Mouse (Mus musculus): Measurements from ENCODE around the gene Card19. TPM values are rescaled to one million over a fixed set of nuclear protein-coding genes. Genes with fewer than 3 reads are reported as not detected.

Gene Card19
- total and polyA plus RNA-seq, 3 experiments: 15.8 to 51.8 TPM; not detected in 1

DNA sequence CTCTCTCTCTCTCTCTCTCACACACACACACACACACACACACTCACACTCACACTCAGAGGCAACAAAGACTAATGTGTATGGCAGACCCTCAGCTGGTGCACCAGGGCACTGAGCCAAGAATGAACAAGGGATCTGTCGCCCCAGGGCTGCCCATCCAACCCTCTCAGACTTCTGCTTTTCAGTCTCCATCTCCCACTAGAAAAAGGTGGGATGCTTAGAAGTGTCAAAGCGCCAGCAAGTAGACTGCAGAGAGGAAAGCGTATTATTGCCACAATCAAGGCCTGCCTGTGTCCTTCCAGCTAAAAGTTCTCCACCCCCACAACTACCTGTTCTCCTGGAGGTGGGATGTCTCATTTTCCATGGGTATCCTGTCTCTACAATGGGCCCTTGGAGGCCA is 1.4 kb downstream of the Card19 start:
- no peak overlapping the region for H3K4me3 ChIP-seq (ENCODE audit: control insufficient read depth in 1 of 2, insufficient read depth in 1 of 2, low read depth in 2 of 2, low read length in 2 of 2)
- no peaks in the 10 kb centered on the region for H3K9me3 ChIP-seq (replicated peaks; ENCODE audit: insufficient read depth, low read length)
- H3K4me1 ChIP-seq (ENCODE audit: control insufficient read depth in 1 of 2, insufficient read depth in 2 of 2, low read length in 2 of 2): peaks cover 0 to 15% of the 10 kb centered on the region in 2 experiments
- no peaks in the 10 kb centered on the region; the same call in 1 of the 2 replicates for H3K79me2 ChIP-seq (ENCODE audit: control insufficient read depth, insufficient read depth, low read length, poor library complexity)
- peaks cover 0 to 4% of the 10 kb centered on the region in 2 experiments; a peak in 1 of 4 replicates for H3K36me3 ChIP-seq (ENCODE audit: control insufficient read depth in 1 of 2, insufficient read depth in 2 of 2, low read length in 2 of 2)
- peak; percentile 45 for DNase-seq (ENCODE audit: low read depth, low spot score)
- no peak overlapping the region for H3K9ac ChIP-seq (ENCODE audit: control insufficient read depth, low read depth, low read length, poor library complexity, severe bottlenecking)
- no peaks in the 10 kb centered on the region for H3K27me3 ChIP-seq (ENCODE audit: control insufficient read depth in 1 of 2, insufficient read depth in 2 of 2, low read length in 2 of 2)
- no peak for TF ChIP-seq MYC (IDR thresholded peaks at IDR 0.05; ENCODE audit: low read depth, low read length)
- TF ChIP-seq ELF1 (IDR thresholded peaks at IDR 0.05; ENCODE audit: low read depth, low read length): no peak
- TF ChIP-seq BHLHE40 (IDR thresholded peaks at IDR 0.05; ENCODE audit: borderline replicate concordance, low read depth, low read length): no peak
- no peak for TF ChIP-seq ZNF384 (IDR thresholded peaks at IDR 0.05; ENCODE audit: low read depth, low read length)
- H3K27ac ChIP-seq (ENCODE audit: control insufficient read depth, low read depth, low read length): no peak overlapping the region

- Histone ChIP-seq H3K4me3 (ENCODE audit: control insufficient read depth in 1 of 2, insufficient read depth in 1 of 2, low read depth in 2 of 2, low read length in 2 of 2) (no peak overlapping the region), H3K27me3 (ENCODE audit: control insufficient read depth in 1 of 2, insufficient read depth in 2 of 2, low read length in 2 of 2) (no peaks in the 10 kb centered on the region), H3K9me3 (replicated peaks; ENCODE audit: insufficient read depth, low read length) (no peaks in the 10 kb centered on the region), H3K79me2 (ENCODE audit: control insufficient read depth, insufficient read depth, low read length, poor library complexity) (no peaks in the 10 kb centered on the region; the same call in 1 of the 2 replicates), H3K27ac (ENCODE audit: control insufficient read depth, low read depth, low read length) (no peak overlapping the region), H3K4me1 (ENCODE audit: control insufficient read depth in 1 of 2, insufficient read depth in 2 of 2, low read length in 2 of 2) (peaks cover 0 to 15% of the 10 kb centered on the region in 2 experiments), H3K9ac (ENCODE audit: control insufficient read depth, low read depth, low read length, poor library complexity, severe bottlenecking) (no peak overlapping the region), H3K36me3 (ENCODE audit: control insufficient read depth in 1 of 2, insufficient read depth in 2 of 2, low read length in 2 of 2) (peaks cover 0 to 4% of the 10 kb centered on the region in 2 experiments; a peak in 1 of 4 replicates)
- peak; percentile 30 for DNase-seq (ENCODE audit: low read depth, low spot score)
- TF ChIP-seq TBP (IDR thresholded peaks at IDR 0.05; ENCODE audit: low read depth, low read length): no peak
- TF ChIP-seq TAL1 (IDR thresholded peaks at IDR 0.05; ENCODE audit: low read length): no peak
- TF ChIP-seq MAX (IDR thresholded peaks at IDR 0.05; ENCODE audit: low read length): no peak
- no peak for TF ChIP-seq RAD21 (IDR thresholded peaks at IDR 0.05; ENCODE audit: low read depth, low read length)
- no peak for TF ChIP-seq KAT2A (conservative IDR thresholded peaks at IDR 0.05; ENCODE audit: low read depth, low read length)
- TF ChIP-seq ZNF384 (IDR thresholded peaks at IDR 0.05; ENCODE audit: low read depth, low read length): no peak
These were observed 2.3 kb downstream of the Card19 start for GRCm38 (mm10) chr13:49213531-49213932.

DNA sequence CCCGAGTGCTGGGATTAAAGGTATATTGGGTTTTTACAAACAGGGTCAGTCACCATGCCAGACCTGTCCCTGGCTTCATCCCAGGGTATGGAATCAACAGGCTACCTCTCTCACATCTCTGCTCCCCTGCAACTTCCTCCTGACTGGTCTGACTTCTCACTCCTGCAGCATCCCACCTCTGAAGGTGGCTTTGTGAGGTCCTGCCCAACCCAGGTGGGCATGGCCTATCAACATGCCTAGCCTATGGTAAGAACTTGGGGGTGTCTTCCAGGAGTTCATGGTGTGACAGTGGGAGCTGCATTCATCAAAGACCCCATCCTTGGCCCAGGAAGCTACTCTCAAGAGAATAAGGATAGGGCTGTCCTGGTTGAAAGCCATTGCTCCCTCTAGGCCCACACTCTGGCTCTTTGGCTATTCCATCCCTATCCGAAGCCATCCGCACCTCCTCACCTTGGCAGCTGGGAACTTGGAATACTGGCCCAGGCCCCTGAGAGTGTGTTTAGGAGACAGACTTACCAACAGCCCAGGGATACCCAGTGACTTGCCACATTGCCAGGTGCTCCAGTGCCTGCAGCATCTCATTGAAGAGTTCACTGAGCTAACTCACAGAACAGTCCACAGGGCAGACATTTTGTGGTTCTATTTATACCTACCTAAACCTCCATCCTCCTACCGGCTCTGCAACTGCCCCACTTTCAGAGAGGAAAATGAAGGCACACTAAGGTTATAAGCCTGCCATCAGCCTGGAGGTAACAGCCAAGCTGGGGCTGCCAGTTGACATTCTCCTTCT is 2.9 kb downstream of the Card19 start:
- H3K79me2 ChIP-seq (ENCODE audit: control insufficient read depth, insufficient read depth, low read length, poor library complexity): no peaks in the 10 kb centered on the region; the same call in 1 of the 2 replicates
- H3K4me3 ChIP-seq (ENCODE audit: control insufficient read depth in 1 of 2, insufficient read depth in 1 of 2, low read depth in 2 of 2, low read length in 2 of 2): no peak overlapping the region
- no peaks in the 10 kb centered on the region for H3K9me3 ChIP-seq (replicated peaks; ENCODE audit: insufficient read depth, low read length)
- no peaks in the 10 kb centered on the region for H3K27me3 ChIP-seq (ENCODE audit: control insufficient read depth in 1 of 2, insufficient read depth in 2 of 2, low read length in 2 of 2)
- H3K4me1 ChIP-seq (ENCODE audit: control insufficient read depth in 1 of 2, insufficient read depth in 2 of 2, low read length in 2 of 2): peaks cover 0 to 15% of the 10 kb centered on the region in 2 experiments
- H3K36me3 ChIP-seq (ENCODE audit: control insufficient read depth in 1 of 2, insufficient read depth in 2 of 2, low read length in 2 of 2): peaks cover 0 to 4% of the 10 kb centered on the region in 2 experiments; a peak in 1 of 4 replicates
- H3K9ac ChIP-seq (ENCODE audit: control insufficient read depth, low read depth, low read length, poor library complexity, severe bottlenecking): no peak overlapping the region
- H3K27ac ChIP-seq (ENCODE audit: control insufficient read depth, low read depth, low read length): no peak overlapping the region
- TF ChIP-seq KAT2A (conservative IDR thresholded peaks at IDR 0.05; ENCODE audit: low read depth, low read length): no peak
- TF ChIP-seq MXI1 (IDR thresholded peaks at IDR 0.05; ENCODE audit: low read depth, low read length): no peak
- no peak for DNase-seq (ENCODE audit: low read depth, low spot score)
